Mouse (Mus musculus): ENCODE results near the gene Artn.

DNA sequence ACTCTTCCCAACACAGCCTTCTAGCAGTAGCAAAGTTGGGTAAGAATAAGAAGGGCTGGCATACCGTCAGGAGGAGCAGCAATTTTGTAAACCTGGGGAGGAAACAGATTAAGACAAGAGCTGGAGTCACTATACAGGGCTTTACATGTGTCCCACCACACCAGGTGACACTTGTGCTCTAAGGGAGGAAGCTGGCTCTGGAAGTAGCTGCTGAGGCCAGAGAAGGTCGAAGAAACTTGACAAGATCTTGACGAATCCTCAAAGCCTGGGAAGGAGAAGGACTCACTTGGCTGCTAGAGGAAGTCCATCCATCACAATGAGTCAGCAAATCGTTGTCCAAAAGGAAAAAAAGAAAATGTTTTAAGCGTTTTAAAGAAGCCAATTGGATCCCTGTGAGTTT, 13.2 kb downstream of the Artn start:
- TF ChIP-seq POLR2A (IDR thresholded peaks at IDR 0.05; ENCODE audit: borderline replicate concordance, insufficient read depth, low read length) (no peak), CTCF (IDR thresholded peaks at IDR 0.05; ENCODE audit: borderline replicate concordance, insufficient read depth, low read depth, low read length) (no peak)
